Mouse (Mus musculus): ENCODE measurements at regions not wholly inside any gene's neighbourhood (a gene's known extent, or its start where the extent isn't known, plus 50 kb on each side); places are given as distances from the start of the nearest gene placed in this dataset.

DNA sequence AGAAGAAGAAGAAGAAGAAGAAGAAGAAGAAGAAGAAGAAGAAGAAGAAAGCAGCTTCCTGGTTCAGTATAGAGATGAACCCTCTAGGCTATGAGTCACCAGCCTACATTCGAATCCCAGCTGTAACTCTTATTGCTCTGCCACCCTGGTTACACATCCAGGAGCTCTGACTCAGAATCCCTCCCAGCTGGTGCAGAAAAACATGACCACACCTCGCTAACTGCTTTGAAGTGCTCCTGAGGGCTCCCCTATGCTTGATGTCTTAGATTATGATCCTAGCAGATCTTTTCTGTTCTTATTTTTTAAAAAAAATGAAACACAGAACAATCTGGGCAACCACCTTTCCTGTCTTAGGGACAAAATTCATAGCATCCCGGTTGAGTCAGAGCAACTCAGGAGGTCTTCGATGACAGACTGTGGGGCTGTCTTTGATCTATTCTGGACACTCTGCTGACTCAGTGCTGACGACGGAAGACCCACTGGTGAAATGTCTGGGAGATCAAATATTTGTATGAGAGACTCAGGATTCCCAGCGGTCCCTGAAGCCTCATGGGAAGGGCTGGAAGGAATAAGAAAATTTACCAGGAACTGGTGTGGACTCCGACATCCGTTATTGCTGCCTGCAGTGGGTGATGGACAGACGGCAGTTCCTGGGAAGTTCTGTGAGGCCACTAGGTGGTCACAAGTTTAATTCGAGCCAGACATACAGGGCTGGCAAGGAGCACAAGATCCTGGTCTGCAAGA is 100.0 kb upstream of the Zfp217 start:
- TF ChIP-seq CTCF (IDR thresholded peaks at IDR 0.05; ENCODE audit: control insufficient read depth, insufficient read depth, insufficient read length) (no peak), USF1 (IDR thresholded peaks at IDR 0.05; ENCODE audit: low read depth) (no peak), MAX (IDR thresholded peaks at IDR 0.05) (no peak), CEBPB (IDR thresholded peaks at IDR 0.05; ENCODE audit: low read depth) (peak; percentile 40)
